Mouse (Mus musculus) cerebellum, adult 2 months (tissue): Measurements from ENCODE around the gene Leng9. TPM values are rescaled to one million over a fixed set of nuclear protein-coding genes. Genes with fewer than 3 reads are reported as not detected.

Source experiments
- DNase-seq, 2 experiments: peaks; one replicate each; pipeline ENCODE4 v3.0.0; 2021
- H3K27ac ChIP-seq: fragments of 200-500 bp; 2 replicates; pipeline ENCODE4 v1.5.1; 2012; ENCODE audit warnings: low read length, control low read depth, inconsistent platforms; ENCODE audit not compliant: insufficient read depth
- H3K27me3 ChIP-seq: fragments of 200-500 bp; 2 replicates; pipeline ENCODE4 v1.6.1; 2012; ENCODE audit warnings: inconsistent platforms, mild to moderate bottlenecking, low read length, moderate library complexity; ENCODE audit not compliant: control insufficient read depth, insufficient read depth
- H3K4me1 ChIP-seq: fragments of 200-500 bp; 2 replicates; pipeline ENCODE4 v1.6.1; 2011; ENCODE audit warnings: low read length; ENCODE audit not compliant: control insufficient read depth, insufficient read depth
- H3K4me3 ChIP-seq: fragments of 200-500 bp; replicated peaks from 2 replicates; pipeline ENCODE3; 2011; ENCODE audit warnings: mild to moderate bottlenecking, low read depth, low read length, control low read depth; ENCODE audit not compliant: insufficient read depth
- CTCF ChIP-seq: fragments of 200-500 bp; IDR thresholded peaks from 2 replicates; pipeline ENCODE4 v1.5.1; 2011; ENCODE audit warnings: low read depth, mild to moderate bottlenecking, control low read depth, low read length, moderate library complexity, borderline replicate concordance; ENCODE audit not compliant: insufficient read depth
- POLR2A ChIP-seq: fragments of 200-500 bp; IDR thresholded peaks from 2 replicates; pipeline ENCODE4 v1.6.1; 2011; ENCODE audit warnings: low read length, control low read depth, borderline replicate concordance; ENCODE audit not compliant: insufficient read depth
- WGBS: fragments of 180-500 bp; shearing (Covaris S2); methylation state at CpG from one replicate; pipeline ENCODE4 v1.1.7; 2018; 5-methylcytosine and 5-hydroxymethylcytosine counted together
- polyA plus RNA-seq: library from polyadenylated mRNA; depleted of rRNA; stranded (reverse); fragments of >200 nt; gene quantifications from 2 replicates; pipeline ENCODE4 v1.2.3, GENCODE M21; 2012

Leng9 gene
- polyA plus RNA-seq, 1 experiment = 8.8 TPM

DNA sequence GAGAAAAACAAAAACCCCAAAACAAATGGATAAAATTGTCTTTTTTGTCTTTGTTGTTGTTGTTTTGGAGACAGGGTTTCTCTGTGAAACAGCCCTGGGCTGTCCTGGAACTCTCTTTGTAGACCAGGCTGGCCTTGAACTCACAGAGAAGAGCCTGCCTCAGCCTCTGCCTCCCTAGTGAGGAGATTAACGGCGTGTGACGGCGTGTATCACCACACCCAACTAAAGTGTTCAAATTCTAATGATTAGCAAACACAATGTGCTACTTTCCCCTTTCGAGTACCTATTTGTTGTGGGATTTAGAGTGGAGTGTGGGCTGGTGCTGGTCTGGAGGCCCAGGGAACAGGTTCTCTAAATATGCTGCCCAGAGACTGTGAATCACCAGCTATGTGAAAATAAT is 15.3 kb downstream of the Leng9 start:
- no peaks in the 10 kb centered on the region for H3K27me3 ChIP-seq
- TF ChIP-seq POLR2A (no peak), CTCF (no peak)
- whole genome bisulfite sequencing = 86% methylated on average over 5 of the region's 5 CpGs
- peaks cover 7% of the 10 kb centered on the region; the same call in 1 of the 2 replicates for H3K4me1 ChIP-seq
- no peak overlapping the region for H3K4me3 ChIP-seq
- DNase-seq = peak in 1 of 2 experiments; percentile 6
- no peak overlapping the region for H3K27ac ChIP-seq

DNA sequence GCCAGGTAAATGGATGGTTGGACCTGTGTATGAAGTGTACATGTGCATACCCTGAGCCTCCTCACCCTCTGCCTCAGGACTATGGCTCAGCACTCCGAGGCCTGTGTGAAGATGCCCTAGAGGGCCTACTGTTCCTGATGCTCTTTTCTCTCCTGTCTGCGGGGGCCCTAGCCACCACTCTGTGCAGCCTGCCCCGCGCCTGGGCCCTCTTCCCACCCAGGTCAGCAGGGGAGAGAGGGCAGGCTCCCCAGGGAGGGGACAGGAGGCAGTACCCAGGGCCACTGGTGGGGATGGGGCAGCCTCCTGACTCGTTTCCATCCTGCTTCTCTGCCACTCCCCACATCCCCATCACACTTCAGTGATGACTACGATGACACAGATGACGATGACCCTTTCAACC is 17.2 kb downstream of the Leng9 start:
- no peaks in the 10 kb centered on the region for H3K27me3 ChIP-seq
- 75% methylated on average over 7 of the region's 7 CpGs for WGBS
- peaks cover 4% of the 10 kb centered on the region for H3K4me1 ChIP-seq
- DNase-seq = peak in 1 of 2 experiments; percentile 16
- H3K4me3 ChIP-seq = no peak overlapping the region
- no peak overlapping the region for H3K27ac ChIP-seq
- TF ChIP-seq POLR2A (no peak), CTCF (no peak)

DNA sequence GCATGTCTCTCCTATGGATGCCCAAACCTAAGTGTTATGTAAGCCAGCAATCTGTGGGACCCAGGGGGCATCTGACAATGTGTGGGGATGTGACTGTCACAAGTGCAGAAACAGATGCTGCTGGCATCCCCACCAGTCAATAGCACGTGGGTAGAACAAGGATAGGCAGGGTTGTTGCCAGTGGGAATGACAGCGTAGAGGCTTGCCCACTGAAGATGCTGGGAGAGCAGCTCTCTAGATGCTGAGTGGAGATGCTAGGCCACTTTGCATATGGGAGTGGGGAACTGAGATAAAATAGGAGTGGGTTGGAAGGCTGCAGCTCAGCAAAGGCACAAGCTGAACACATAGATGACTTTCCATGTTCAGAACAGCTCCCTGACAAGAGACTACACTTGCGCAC is 17.6 kb downstream of the Leng9 start:
- H3K4me3 ChIP-seq = no peak overlapping the region
- 51% methylated on average over 3 of the region's 3 CpGs for WGBS
- H3K27ac ChIP-seq = no peak overlapping the region
- peak in 1 of 2 experiments; percentile 18 for DNase-seq
- no peaks in the 10 kb centered on the region for H3K27me3 ChIP-seq
- peaks cover 4% of the 10 kb centered on the region for H3K4me1 ChIP-seq
- no peak for TF ChIP-seq CTCF

DNA sequence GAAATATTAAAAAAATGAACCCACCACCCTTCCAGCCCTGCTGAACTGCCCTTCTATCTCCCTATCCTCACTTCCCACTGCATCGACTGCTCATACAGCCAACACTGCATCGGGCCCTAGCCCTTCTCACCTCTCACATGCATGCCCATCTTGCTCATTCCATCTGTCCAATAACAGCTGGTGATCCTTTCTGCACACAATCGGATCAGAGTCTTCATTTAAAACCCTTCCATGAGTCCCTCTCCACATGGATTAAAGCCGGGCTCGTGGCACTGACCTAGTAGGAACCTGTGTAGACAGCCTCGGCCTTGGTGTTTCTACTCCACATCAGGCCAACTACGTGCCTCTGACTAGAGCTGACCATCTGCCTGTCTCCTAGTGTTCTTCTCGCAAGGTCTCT is 18.2 kb downstream of the Leng9 start:
- peaks cover 4% of the 10 kb centered on the region for H3K4me1 ChIP-seq
- H3K4me3 ChIP-seq = no peak overlapping the region
- no peaks in the 10 kb centered on the region for H3K27me3 ChIP-seq
- DNase-seq = peak in 1 of 2 experiments; percentile 15
- TF ChIP-seq CTCF = no peak
- TF ChIP-seq POLR2A = no peak
- WGBS = 38% methylated on average over 8 of the region's 8 CpGs
- no peak overlapping the region for H3K27ac ChIP-seq

DNA sequence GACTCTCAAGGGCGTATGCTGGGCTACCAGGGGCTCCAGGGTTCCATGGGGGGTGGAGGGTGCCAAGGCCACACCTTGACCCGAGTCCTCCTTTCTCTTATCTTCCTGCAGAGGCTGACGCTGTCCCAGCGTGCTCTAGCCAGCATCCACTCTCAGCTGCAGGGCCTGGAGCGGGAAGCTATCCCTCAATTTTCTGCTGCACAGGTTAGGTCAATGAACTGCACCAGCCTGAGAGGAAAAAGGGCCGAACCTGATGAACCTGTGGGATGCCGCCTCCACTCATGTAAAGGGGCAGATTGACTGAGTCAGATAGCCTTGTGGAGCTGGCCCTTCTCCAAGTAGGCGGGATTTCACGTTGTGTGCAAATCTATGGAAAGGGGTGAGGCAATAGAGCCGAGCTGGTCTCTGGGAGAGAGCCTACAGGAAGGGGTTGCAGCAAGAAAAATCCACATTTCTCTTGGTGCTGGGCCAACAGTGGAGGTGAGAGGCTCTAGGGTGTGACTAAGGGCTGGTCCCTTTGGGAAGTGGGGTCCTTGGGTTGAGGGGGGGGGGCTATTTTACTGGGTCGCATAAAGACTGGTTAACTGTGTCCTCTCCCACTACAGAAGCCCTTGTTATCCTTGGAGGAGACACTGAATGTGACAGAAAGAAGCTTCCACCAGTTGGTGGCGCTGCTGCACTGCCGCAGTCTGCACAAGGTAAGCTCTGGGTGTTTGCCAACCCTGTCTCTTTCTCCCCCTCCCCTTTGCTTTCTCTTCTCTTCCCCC is 19.3 kb downstream of the Leng9 start:
- DNase-seq = peak; percentile 82 to 85
- Histone ChIP-seq H3K4me1 (peaks cover 4% of the 10 kb centered on the region), H3K27me3 (no peaks in the 10 kb centered on the region), H3K27ac (no peak overlapping the region), H3K4me3 (no peak overlapping the region)
- 21% methylated on average over 13 of the region's 13 CpGs for WGBS
- peak; percentile 93 for TF ChIP-seq CTCF
- no peak for TF ChIP-seq POLR2A

DNA sequence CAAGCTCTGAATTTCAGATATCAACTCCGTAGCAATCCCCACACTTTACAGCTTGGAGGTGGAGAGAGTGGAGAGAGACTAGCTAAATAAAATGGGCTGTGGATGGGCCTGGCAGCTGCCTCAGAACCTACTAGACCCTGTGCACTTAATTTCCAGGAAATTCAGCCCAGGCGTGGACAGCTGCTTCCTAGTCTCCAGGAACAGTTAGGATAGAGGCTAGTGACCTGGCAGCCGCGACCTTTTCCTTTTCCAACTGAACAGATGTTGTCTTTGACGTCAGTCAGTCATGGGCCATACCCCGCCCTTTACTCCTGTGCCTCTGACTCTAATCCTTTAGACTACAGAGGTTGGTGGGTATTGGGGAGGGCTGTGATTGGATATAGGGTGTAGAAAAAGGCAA is 21.3 kb downstream of the Leng9 start:
- peak in 1 of 2 experiments; percentile 20 for DNase-seq
- WGBS = 36% methylated on average over 6 of the region's 6 CpGs
- Histone ChIP-seq H3K4me1 (peaks cover 17% of the 10 kb centered on the region), H3K4me3 (no peak overlapping the region), H3K27ac (no peak overlapping the region), H3K27me3 (no peaks in the 10 kb centered on the region)
- no peak for TF ChIP-seq POLR2A
- TF ChIP-seq CTCF = no peak

DNA sequence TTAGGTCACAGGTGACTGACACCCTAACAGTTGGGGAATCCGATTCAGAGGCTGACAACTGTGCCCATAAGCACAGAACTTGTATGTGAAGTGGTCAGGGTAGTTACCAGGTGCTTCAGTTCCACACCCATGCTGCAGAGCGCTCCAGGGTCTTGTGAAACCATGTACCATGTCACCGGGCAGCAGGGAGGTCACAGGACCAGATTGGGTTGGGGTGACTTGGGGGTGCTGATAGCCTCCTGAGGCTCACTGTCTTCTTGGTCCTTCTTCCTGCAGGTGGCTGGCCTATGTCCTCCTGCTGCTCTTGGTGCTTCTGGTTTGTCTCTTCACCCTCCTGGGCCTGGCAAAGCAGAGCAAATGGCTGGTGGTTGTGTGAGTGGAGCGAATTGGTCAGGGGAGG is 22.3 kb downstream of the Leng9 start:
- Histone ChIP-seq H3K27me3 (no peaks in the 10 kb centered on the region), H3K4me3 (no peak overlapping the region), H3K27ac (no peak overlapping the region), H3K4me1 (peaks cover 26% of the 10 kb centered on the region)
- TF ChIP-seq CTCF = no peak
- peak in 1 of 2 experiments; percentile 10 for DNase-seq
- WGBS = 90% methylated on average over 4 of the region's 4 CpGs

DNA sequence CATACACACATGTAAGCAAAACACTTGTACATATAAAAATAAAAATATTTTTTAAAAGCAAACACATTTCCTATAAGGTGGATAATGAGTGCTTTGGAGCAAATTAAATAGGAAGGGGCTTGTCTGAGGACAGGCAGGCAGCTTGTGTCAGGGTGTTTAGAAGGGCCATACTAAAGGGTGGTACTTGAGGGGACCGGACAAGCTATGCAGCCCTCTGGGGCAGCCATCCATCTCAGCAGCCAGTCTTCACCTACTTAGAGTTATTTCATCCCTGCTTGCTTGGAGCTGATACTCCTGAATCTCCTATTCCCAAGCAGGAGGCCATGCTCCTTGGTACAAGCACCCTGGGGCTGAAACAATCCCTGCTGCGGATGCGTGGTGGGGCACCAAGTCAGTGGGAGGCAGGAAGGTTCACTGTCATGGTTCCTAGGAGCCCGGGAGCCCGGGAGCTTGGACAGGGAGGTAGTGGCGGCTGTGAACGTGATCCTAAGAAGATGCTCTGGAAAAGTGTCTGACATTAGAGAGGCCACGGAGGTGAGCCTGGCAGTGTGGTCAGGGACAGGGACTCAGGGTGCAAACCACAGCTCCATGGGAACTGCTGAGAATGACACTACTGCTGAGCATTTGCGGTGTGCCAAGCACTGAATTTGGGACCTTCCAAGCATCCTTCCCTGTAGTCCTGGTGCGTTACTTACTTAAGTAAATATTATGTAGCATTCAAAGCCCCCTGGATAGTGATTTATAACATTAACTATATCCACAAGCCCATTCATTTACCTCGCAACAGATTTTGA is 23.0 kb downstream of the Leng9 start:
- peaks cover 31% of the 10 kb centered on the region for H3K4me1 ChIP-seq
- TF ChIP-seq CTCF (no peak), POLR2A (no peak)
- WGBS = 67% methylated on average over 11 of the region's 11 CpGs
- no peak overlapping the region for H3K4me3 ChIP-seq
- no peaks in the 10 kb centered on the region for H3K27me3 ChIP-seq
- H3K27ac ChIP-seq = no peak overlapping the region
- peak in 1 of 2 experiments; percentile 12 for DNase-seq
